Mouse (Mus musculus): Measurements from ENCODE around the gene Peli3.

DNA sequence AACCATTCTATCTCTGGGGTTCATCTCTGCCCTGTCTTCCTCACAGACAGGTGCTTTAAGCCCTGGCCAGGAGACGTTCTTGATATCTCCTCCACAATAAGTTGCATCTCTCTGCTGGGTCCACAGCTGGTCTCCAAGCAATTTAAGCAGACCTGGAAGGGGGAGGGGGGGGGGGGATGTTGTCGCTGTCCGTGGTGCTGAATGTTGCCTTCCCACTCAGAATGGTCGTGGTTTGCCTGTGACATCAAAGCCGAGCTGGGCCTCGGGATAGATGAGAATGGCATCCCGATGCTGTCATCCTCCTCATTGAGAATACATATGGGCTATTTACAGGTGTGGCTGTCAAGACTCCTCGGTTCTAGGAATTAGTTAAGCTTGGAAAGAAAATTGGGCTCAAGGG is 49.4 kb upstream of the Peli3 start:
- TF ChIP-seq POLR2A (IDR thresholded peaks at IDR 0.05; ENCODE audit: control insufficient read depth, low read depth, low read length) (no peak), CTCF (IDR thresholded peaks at IDR 0.05; ENCODE audit: control insufficient read depth, insufficient read depth, insufficient replicate concordance, low read depth, low read length) (no peak)

Measured in testis, adult 2 months (tissue).